Mouse (Mus musculus) urinary bladder, postnatal 36 days (tissue): ENCODE measurements around the gene Cdk18.
"Not testable (repeated sequence)": the region's sequence is repeated elsewhere in the genome, so short reads cannot be mapped to it uniquely, and the experiment has no call there.

Experiments used
- DNase-seq, 2 experiments: peaks; one replicate each; pipeline ENCODE4 v3.0.0; 2022; ENCODE audit warnings: low spot score in 2 of 2, mixed read lengths in 1 of 2

Cdk18 gene

DNA sequence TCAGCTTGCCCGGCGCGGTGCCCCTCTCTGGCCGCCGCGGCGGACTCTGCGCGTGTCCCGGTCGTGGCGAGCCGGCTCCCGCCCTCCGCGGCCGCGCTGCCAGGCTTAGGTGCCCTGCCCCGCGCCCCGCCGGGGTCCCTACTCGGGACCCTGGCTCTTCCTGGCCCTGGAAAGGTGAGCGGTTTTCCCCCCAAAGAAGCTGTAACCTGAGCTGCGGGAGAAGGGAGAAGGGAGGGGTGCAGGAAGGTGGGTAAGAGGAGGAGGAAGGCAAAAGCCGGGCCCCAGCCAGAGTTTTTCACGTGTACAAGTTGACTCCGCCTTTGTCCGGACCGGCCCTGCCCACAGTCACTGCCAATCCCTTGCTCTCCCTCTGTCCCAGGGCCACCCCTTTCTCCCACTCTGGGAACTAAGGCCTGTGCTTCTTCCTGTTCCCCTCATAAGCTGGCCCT lies at the start of gene Cdk18:
TSS of gene Cdk18 (minus strand) at position 269 of the 449 bp plus-strand sequence.
- peak; percentile 70 to 79 for DNase-seq

DNA sequence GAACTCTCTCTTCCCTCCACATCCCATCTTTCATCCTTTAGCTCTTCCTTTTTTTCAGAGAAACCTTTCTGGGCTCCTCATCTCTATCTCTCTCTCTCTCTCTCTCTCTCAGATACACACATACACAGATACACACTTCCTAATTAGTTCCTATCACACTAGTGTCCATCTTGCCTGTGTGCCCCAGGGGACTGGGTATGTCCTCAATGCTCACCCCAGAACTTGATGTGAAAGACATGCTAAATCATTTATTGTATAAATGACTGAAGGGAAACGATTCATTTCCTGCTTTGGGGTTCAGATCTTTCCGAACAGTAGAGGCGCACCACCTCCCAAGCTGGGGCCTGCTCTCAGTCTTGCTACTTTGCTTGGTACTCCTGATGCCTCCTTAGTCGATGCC lies 49.7 kb upstream of the Cdk18 start:
- no peak for DNase-seq

DNA sequence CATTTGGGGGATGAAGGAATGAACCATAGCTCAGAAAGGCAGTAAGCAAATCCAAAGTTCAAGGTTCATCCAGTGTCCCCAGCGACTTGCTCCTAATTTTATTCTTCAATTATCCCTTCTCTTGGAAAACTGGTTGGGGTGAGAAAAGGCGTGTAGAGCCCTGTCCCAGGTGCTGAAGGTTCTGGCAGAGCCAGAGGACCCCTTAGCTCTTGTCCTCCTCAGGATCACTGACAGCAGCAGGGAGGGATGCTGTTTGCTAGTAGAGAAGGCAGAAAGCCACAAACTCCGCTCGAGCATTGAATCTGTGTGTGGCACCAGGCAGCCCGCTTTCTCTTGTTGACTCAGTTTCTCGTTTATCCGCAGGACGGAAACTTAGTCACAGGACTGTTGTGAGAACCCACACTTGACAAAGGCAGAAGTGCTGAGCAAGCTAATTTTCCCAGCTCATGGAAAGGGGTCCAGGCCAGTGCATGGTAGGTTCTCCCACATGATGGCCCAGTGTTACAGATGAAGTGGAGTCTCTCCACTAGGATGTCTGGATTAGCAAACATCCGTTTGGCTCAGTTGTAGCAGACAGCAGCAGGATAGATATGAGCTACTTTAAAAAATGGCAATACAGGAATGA lies 49.1 kb upstream of the Cdk18 start:
- no peak for DNase-seq

DNA sequence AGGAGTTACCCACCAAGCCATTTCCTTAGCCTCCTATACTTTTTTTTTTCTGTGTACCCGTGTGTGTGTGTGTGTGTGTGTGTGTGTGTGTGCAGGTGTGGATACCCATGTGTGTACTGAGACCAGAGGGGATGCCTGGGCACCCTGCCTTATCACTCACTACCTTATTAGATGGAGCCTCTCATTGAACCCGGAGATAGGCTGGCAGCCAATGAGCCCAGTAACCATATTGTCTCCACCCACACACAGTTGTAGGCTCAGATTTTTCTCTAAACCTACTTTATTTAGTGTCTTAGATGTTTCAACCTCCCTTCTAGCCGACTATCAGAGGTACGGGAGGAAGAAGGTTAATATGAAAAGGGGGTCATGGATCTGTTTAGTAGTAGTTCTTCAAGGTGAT lies 46.8 kb upstream of the Cdk18 start:
- no peak for DNase-seq

DNA sequence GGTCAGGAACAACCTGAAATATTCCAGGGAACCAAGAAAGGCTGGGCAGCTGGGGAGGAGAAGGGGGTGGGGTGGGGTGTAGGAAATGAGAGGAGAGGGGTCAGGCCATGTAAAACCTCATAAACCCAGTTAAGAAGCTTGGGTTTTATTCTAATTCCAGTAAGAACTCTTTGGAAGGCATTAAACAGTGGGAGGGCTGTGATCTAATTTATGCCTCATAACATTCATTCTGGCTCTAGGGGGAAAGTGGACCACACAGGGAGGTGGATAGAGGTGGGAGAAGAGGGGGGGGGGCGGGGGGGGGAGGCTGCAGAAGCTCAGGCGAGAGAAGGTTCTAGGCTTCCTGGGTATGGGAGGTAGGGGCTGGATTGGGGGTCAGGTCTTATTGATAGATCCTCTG lies 32.1 kb upstream of the Cdk18 start:
- no peak for DNase-seq

DNA sequence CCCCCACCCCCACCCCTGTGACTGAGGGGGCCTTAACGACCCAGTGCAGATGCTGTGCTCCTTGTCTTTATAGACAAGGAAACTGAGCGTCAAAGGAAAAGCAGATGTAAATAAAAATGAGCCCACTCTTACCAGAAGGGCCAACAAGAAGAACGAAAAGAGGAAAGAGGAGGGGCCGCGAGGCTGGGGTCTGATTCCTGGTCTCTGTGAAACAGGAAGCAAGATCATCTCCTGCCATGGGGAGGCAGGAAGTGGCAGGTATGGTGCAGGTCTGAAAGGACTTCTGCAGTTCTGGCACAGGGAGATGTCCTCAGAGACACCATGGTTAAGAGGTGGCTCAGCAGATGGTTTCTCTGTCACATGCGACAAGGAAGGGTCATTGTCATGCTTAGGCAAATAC lies 31.2 kb upstream of the Cdk18 start:
- no peak for DNase-seq

DNA sequence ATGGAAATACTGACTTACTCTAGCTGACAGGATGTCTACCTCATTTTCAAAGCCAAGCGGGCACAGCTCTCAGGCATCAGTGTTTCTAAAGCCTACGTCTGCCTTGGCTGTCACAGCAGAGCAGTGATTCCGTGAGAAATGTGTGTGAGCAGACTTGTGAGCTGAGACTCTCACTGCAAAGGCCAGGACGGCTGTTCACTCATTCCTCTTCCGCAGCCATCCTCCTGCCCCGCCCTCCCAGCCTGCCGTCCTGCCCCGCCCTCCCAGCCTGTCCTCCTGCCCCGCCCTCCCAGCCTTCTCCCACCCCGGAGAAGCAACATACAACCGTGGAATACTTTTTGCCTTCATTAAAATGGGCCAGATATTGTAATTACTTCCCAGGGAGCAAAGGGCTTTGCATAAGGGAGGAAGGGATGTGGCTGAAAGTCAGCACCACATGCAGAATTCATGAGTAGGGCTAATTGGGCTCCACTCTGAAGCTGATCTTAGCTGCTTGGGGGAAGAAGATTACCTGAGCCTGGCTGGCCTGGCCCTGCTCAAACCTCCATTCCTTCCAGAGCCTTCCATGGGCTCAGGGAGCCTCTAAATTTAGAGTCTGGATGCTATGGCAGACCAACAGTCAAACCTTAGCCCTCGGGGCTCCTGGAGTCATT lies 28.8 kb upstream of the Cdk18 start:
- no peak for DNase-seq

DNA sequence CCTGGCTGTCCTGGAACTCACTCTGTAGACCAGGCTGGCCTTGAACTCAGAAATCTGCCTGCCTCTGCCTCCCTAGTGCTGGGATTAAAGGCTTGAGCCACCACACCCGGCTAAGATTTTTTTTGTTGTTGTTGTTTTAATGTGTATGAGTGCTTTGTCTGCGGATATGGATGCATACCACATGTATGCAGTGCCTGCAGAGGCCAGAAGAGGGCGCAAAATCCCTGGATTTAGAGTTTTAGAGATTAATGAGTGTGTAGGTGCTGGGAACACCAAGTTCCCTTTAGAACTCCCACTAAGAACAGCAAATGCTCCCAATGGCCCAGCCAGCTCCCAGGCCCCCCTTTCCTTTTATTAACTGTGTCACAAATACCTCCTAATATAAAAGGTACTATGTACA lies 26.4 kb upstream of the Cdk18 start:
- no peak for DNase-seq

DNA sequence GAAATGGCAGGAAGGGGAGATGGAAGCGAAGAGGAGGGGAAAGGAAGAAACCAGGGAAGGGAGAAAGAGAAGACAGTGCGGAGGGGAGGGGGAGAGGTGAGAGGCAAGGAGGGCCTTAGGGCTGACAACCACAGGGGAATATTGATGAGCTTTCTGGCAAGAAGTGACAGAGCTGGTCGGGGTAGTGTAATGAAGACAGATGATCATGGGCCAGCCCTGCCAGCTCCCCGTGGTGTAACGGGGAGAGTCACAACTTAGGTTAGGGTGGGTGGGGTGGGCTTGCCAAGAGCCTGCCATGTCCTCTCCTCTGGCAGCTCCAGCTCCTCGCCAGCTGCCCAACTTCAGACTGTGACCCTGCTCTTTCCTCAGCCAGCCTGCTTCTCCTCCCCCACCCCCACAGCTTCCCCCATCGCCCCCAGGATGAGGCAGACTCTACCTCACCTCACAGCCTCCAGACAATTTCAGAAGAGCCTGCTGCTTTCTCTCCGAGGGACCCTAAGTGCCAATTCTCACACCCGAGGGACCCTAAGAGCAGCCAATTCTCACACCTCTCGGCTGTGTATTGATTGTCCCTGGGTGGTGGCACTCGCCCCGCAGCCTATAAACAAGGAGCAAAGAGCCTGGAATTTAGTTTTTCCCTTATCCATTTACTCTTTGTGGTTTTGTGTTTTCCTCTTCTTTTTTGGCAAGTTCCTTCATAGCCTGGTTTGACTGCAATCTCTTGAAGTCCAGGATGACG lies 25.5 kb upstream of the Cdk18 start:
- no peak for DNase-seq

DNA sequence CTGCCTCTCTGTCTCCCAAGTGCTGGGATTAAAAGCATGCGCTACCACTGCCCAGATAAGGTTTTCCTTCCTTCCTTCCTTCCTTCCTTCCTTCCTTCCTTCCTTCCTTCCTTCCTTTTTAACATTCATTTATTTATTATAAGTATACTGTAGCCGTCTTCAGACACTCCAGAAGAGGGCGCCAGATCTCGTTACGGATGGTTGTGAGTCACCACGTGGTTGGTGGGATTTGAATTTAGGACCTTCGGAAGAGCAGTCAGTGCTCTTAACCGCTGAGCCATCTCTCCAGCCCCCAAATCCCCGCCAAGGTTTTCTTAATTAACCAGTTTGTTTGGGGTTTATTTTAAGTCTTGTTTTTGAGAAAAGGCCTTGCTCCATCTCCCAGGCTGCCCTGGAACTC lies 23.1 kb upstream of the Cdk18 start:
- DNase-seq, result not testable (repeated sequence)

DNA sequence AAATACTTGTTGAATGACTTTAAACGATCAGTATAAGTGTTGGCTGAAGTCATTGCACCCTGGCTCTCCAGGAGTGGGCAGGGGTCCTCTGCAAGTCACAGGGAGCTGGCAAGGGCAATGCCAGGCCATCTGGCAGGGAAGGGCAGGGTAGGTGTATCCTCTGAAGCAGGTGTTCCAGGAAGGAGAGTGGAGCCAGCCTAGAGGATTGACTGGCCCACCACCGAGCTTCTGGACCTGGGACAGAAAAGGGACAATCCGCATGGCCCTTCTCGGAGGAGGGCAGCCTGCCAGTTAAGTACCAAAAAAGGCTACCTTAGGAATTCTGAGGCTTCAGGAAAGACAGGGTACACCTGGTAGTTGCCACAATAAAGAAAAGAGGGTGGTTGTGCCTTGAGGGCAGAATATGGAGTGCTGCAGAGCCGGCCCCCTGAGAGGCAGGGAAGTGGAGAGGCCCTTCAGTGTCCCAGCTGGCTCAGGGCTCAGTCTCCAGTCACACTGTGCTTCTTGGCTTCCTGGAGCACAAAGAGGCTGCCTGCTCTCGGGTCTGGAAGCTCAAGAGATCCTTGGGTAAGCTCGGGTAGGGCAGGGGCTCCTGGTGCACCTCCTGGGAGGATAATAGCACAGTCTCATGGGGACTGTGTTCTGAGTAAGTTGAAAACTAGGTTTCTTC lies 21.9 kb upstream of the Cdk18 start:
- DNase-seq, result no peak

DNA sequence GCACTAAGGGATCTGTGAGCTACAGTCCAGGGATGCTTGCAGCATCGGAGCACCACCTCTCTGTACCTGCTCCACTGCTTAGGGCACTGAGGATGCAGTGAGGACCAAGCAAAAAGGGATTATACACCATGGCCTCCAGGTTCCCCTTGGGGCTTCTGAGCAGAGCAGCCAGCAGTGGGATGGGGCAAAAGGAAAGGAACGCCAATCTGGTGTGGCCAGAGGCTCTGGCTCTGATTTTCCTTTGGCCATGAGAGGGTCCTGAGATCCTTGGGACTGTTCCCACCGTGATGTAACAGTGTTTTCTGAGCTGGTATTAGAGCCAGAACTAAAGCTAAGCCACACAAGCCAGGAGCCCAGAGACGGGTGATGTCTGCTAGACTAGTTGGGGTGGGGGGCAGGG lies 20.2 kb upstream of the Cdk18 start:
- no peak for DNase-seq

DNA sequence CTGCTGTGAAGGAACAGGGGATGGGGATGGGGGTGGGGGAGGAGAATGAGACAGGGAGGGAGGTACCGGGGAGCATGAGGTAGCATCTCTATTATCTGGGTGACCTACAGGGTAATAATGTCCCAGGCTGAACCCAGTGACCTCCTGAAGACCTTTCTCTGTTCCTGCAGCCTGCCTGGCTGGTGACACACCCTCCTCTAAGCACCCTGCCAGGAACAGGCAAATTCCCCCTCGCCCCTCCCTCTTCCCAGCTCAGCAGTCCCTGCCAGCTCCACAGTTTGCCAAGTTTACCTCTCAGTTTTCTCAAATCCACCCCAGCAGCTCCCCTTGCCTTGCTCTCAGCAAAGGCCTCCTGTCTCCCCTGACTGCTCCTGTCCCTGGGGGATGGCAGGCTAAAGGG lies 19.3 kb upstream of the Cdk18 start:
- no peak for DNase-seq

DNA sequence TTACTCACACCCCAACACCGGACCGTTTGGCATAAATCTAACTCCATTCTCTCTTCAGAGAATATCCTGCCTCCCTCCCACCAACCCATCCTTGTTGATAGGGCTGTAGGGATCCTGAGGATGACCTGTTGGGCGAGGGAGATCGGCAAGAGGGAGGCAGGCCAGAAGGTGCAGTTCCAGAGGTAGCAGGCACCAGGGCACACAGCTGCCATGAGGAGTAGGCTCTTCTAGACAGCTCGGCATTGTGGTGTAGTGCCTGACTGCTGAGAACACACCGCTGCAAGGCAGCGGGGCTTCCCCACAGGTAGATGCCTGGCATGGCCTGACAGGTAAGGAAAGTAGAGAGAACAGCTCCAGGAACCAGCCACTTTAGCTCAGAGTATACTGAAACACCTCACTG lies 18.3 kb upstream of the Cdk18 start:
- no peak for DNase-seq

DNA sequence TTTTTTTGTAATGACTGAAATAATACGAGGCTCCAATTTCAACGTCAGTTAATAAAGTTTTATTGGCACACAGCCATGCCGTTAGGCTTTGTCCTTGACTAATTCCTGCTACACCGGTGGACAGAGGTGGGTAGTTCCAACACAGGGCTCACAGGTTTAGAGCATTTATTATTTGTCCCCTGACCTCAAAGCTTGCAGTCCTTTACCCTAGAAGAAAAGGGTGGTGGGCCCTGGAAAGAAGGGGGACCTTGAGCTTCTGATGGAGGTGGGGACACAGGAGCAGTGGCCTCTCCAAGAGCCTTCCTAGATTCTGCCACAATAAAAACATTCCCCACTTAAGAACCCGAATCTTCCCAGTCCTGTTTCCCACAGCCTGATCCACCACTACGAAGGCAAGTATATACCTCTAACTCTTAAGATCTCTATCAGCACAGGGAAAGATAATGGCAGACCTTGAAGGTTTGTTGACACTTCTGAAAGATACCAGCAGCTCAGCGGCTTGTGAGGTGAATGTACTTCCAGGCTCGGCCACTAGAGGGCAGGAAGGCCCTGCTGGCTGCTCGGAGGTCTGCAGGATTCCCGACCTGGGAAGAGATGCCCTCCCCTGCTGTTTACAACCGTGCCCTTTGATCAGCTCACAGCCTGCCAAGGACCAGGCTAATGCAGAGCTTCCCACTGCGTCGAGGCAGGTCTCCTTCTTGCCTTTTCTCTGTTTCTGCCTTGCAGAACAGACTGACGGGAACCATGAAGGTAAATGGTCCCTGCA lies 17.7 kb upstream of the Cdk18 start:
- DNase-seq, result peak; percentile 74 to 84

DNA sequence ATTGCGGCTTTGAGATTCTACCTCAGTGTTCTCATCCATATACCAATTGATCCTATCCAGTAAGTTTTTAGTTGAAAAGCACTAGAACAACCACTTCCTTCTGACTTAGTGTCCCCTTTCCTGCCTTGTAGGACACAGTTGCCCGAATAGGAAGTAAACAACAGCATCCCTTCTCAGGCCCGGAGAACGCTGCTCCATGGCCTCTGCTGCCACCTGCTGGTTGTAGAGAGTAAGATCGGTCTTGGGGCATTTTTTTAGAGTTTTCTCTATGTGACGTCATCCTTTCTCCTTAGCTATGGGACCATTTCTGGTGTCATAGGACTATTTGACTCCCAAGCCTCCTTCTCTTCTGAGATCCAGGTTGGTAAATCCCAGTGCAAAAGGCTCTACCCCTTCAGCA lies 16.3 kb upstream of the Cdk18 start:
- peak; percentile 70 to 81 for DNase-seq

DNA sequence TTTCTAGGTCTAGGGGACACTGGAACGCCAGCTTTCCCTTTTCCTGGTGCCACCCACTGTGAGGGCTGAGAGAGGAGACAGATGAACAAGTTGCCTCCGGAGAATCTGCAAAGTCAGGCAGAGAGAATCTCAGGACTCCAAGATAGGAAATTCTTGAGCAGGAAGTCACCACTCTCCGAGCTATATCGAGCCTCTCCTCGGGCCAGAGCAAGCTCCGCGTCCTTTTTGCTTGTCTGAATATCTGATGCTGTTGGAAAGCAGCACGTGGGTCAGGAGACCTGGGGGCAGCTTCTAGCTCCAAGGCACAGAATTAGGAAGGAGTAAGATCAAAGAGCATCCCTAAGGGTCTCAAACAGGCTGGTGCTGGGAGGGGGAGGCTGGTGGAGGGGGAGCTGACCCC lies 14.2 kb upstream of the Cdk18 start:
- DNase-seq, result no peak

DNA sequence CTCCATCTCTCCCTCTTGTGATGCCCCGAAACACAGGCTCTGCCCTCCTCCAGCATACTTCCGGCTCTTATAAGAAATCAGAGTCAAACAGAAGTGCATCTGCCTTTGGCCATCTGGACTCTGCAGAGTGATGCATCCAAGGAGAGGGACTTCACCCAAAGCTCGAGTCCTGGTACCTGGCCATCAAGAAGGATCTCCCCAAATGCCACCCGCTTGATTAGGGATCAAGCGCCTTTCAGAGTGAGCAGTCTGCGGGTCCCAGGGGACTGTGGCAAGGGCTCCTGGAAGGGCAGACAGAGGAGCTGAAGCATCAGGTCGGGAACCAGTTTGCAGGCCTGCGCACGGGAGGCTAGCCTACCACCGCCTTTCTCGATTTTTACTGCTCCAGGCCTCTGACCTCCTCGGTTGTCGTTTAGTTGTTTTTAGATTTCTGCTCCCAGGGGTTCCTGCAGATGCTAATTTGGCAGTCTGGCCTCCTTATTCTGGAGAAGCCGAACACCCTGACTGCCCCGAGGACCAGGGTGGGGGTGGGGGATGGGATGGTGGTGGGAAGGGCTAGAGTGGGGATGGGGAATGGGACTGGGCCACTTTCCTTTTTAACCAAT lies 13.7 kb upstream of the Cdk18 start:
- no peak for DNase-seq

DNA sequence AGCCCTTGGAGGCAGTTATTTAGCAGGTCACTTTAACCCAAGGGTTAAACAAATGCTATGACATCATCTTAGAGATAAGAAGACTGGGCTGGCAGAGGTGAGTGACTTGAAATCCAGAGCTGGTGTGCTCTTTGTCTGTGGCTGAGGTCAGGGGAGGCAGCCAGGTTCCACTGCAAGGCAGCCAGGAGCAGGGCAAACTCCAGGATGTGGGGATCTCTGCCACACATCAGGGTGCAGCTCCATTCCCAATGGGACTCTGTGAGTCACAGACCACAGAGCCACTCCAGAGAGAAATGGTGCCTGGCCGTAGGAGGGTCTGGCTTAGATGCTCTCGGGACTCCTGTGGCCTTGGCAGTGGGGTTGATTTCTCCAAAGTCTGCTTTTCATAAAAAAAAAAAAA lies 12.4 kb upstream of the Cdk18 start:
- DNase-seq, result no peak

DNA sequence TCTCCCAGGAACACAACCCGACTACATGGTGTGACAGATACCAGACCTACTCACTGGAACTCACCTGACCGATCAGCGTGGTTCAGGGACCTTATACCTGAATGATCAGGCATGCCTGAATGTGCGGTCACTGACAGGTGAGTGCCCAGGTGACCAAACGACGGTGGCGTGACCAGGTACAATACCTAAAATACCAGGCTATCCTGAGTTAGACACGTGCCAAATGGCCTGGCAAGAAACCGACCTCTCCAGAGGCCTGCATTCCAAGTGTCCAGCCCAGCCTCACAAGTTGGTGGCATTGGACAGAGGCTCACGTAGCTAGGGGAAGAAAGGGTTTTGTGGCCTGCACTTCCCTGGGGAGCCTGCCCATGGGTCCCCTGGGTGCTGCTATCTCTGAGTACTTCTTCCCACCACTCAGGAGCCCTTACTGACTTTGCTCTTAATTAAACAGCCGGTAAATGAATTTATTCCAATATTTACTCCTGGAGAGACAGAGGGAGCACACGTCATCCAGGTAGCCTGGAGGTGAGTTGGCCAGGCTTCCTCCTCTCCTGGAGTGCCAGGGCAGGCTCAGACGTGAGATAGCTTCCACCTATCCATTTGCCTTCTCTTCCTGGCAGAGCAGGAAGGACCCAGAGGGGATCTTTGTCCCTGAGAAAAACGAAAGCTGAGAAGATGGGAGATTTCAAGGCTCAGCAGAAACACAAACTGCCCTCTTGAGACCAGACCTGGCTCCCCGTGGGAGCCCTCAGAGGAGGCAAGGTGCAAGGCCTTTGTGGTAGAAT lies 11.5 kb upstream of the Cdk18 start:
- DNase-seq, result no peak

DNA sequence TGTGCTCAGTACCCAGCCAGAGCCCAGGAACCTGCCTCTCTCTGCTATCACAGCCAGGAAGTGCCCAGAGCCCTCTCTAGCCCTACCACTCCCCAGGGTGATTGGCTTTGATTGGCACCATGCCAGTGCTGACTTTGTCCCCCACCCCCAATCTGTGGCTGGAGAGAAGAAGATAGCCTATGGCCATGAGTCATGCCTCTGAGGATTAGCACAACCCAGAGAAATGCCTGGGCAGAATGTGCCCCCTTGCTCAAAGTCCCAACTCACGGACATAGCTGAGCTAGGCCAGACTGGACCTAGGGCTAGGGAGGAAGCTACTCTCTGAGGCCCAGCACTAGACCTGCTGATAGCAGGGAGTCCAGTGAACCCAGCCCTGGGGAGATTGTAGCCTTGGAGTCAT lies 10.7 kb upstream of the Cdk18 start:
- DNase-seq, result peak; percentile 60 to 71
